Mouse (Mus musculus) spleen, adult 2 months (tissue): ENCODE results near the gene Bmp5. TPM values are rescaled to one million over a fixed set of nuclear protein-coding genes. Genes with fewer than 3 reads are reported as not detected.

Source experiments
- DNase-seq, 2 experiments: peaks; one replicate each; pipeline versions ENCODE4 v3.0.0 to v3.0.0-alpha.2; 2012 to 2021; ENCODE audit warnings: low spot score in 2 of 2, low read depth in 1 of 2
- H3K27ac ChIP-seq: fragments of 200-500 bp; 2 replicates; pipeline ENCODE4 v1.5.1; 2012; ENCODE audit warnings: low read length, inconsistent platforms; ENCODE audit not compliant: insufficient read depth
- H3K27me3 ChIP-seq: fragments of 200-500 bp; 2 replicates; pipeline ENCODE4 v1.6.1; 2012; ENCODE audit warnings: mild to moderate bottlenecking, moderate library complexity, low read length, inconsistent platforms; ENCODE audit not compliant: control insufficient read depth, insufficient read depth
- H3K36me3 ChIP-seq: fragments of 200-500 bp; 2 replicates; pipeline ENCODE4 v1.6.1; 2012; ENCODE audit warnings: mild to moderate bottlenecking, low read length, inconsistent platforms; ENCODE audit not compliant: control insufficient read depth, insufficient read depth
- H3K4me1 ChIP-seq: fragments of 200-500 bp; 2 replicates; pipeline ENCODE4 v1.6.1; 2011; ENCODE audit warnings: inconsistent platforms; ENCODE audit not compliant: control insufficient read depth, insufficient read depth, insufficient read length
- H3K4me3 ChIP-seq: fragments of 200-500 bp; 2 replicates; pipeline ENCODE4 v1.5.1; 2011; ENCODE audit warnings: mild to moderate bottlenecking, inconsistent platforms; ENCODE audit not compliant: insufficient read depth, insufficient read length; ENCODE audit errors: extremely low read depth
- CTCF ChIP-seq: fragments of 200-500 bp; IDR thresholded peaks from 2 replicates; pipeline ENCODE4 v1.5.1; 2011; ENCODE audit warnings: mild to moderate bottlenecking, inconsistent platforms; ENCODE audit not compliant: insufficient read depth, insufficient read length, insufficient replicate concordance; ENCODE audit errors: extremely low read depth
- POLR2A ChIP-seq: fragments of 200-500 bp; IDR thresholded peaks from 2 replicates; pipeline ENCODE4 v1.6.1; 2011; ENCODE audit warnings: low read depth, low read length, inconsistent platforms
- WGBS: fragments of 180-500 bp; shearing (Covaris S2); methylation state at CpG from one replicate; pipeline ENCODE4 v1.1.7; 2018; 5-methylcytosine and 5-hydroxymethylcytosine counted together
- polyA plus RNA-seq: library from polyadenylated mRNA; depleted of rRNA; stranded (reverse); fragments of >200 nt; gene quantifications from 2 replicates; pipeline ENCODE4 v1.2.3, GENCODE M21; 2012

Gene Bmp5
- polyA plus RNA-seq, 1 experiment = not detected

DNA sequence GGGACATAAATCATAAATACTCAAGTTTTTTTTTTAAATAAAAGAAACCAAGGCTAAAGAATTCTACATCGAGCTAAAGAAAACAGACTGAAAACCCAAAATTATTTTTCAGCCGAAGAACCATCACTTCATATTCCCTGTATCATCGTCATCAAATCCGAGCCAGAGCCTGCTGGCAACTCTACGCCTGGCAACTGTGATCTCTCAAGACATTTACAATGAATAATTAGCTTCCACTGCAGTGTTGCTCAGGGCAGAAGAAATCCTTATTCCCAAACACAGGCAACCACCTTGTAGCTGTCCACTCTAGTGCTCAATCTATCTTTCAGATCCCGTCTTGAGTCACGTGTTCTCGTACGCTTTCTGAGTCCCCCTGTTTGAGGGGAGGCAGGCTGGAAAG is 126.1 kb downstream of the Bmp5 start:
- Histone ChIP-seq H3K27ac (no peak overlapping the region), H3K4me1 (no peaks in the 10 kb centered on the region), H3K27me3 (no peaks in the 10 kb centered on the region), H3K36me3 (no peaks in the 10 kb centered on the region), H3K4me3 (no peak overlapping the region)
- DNase-seq = no peak
- whole genome bisulfite sequencing = 85% methylated on average over 9 of the region's 9 CpGs
- TF ChIP-seq CTCF = no peak
- no peak for TF ChIP-seq POLR2A

- WGBS = 59% methylated on average over 2 of the region's 2 CpGs
Observed at GRCm38 (mm10) chr9:75905497-75905896, 130.3 kb downstream of the Bmp5 start.

DNA sequence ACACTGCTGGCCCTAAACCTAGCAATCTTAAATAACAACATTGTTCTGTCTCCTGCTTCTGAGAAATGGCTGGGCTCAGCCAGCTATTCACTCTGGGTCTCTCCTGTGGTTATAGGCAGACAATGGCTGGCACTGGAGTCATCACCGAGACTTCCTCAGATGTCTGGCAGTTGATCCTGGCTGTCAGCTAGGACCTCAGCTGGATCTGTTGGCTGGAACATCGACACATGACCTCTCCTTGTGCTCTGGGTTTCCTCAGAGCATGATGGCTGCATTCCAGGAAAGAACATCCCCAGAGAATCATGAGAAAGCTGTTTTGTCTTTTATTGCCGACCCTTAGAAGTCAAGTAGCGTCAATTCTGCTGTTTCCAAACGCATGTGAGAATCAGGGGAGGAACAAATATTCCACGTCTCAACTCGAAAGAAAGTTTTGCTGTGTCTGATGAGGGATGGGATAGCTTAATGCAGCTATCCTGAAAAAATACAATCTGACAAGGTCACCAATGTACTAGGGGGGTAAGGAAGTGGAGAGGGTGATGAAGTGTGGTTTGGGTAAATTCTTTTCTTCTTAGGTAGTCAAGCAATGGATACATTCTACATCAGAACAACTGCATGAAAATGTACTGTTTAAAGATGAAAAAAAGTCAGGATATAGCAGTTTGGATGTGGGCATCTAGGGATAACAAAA is 135.1 kb downstream of the Bmp5 start:
- no peaks in the 10 kb centered on the region for H3K36me3 ChIP-seq
- H3K27me3 ChIP-seq = no peaks in the 10 kb centered on the region
- no peak for TF ChIP-seq POLR2A
- no peak for TF ChIP-seq CTCF
- WGBS = 51% methylated on average over 7 of the region's 7 CpGs
- no peak for DNase-seq
- H3K4me1 ChIP-seq = no peaks in the 10 kb centered on the region
- H3K4me3 ChIP-seq = no peak overlapping the region
- no peak overlapping the region for H3K27ac ChIP-seq

More at GRCm38 (mm10) chr9:75905497-75905896, 130.3 kb downstream of the Bmp5 start:
- Histone ChIP-seq H3K4me3 (no peak overlapping the region), H3K27ac (no peak overlapping the region), H3K36me3 (no peaks in the 10 kb centered on the region), H3K4me1 (no peaks in the 10 kb centered on the region), H3K27me3 (no peaks in the 10 kb centered on the region)
- no peak for DNase-seq
- no peak for TF ChIP-seq POLR2A
- no peak for TF ChIP-seq CTCF

GRCm38 (mm10) chr9:75911542-75911941 is 136.4 kb downstream of the Bmp5 start:
- no peak for DNase-seq
- no peak overlapping the region for H3K4me3 ChIP-seq

DNA sequence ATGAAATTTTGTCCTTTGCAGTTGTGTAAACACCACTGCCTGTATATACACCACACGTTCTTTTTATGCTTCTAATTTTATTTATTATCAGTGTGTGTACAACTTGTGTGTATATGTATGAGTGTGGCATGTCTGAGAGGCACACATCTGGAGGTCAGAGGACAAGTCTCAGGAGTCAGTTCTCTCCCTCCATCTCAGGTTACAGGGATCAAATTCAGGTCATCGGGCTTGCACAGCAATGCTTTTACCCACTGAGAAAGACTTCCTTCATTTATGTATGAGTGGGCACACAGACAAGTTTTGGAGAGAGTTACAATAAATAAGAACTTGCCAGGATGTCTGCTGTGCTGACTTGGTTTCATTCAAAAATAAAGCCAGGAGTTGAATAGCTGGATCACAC is 140.9 kb downstream of the Bmp5 start:
- Histone ChIP-seq H3K4me1 (no peaks in the 10 kb centered on the region), H3K36me3 (no peaks in the 10 kb centered on the region), H3K4me3 (no peak overlapping the region), H3K27ac (no peak overlapping the region), H3K27me3 (no peaks in the 10 kb centered on the region)
- TF ChIP-seq POLR2A (no peak), CTCF (no peak)
- DNase-seq = no peak
- whole genome bisulfite sequencing = 63% methylated on average over 2 of the region's 2 CpGs

More at GRCm38 (mm10) chr9:75911542-75911941, 136.4 kb downstream of the Bmp5 start:
- WGBS = 87% methylated on average over 7 of the region's 7 CpGs
- TF ChIP-seq POLR2A (no peak), CTCF (no peak)
- H3K36me3 ChIP-seq = no peaks in the 10 kb centered on the region
- no peaks in the 10 kb centered on the region for H3K4me1 ChIP-seq
- H3K27me3 ChIP-seq = no peaks in the 10 kb centered on the region
- H3K27ac ChIP-seq = no peak overlapping the region

DNA sequence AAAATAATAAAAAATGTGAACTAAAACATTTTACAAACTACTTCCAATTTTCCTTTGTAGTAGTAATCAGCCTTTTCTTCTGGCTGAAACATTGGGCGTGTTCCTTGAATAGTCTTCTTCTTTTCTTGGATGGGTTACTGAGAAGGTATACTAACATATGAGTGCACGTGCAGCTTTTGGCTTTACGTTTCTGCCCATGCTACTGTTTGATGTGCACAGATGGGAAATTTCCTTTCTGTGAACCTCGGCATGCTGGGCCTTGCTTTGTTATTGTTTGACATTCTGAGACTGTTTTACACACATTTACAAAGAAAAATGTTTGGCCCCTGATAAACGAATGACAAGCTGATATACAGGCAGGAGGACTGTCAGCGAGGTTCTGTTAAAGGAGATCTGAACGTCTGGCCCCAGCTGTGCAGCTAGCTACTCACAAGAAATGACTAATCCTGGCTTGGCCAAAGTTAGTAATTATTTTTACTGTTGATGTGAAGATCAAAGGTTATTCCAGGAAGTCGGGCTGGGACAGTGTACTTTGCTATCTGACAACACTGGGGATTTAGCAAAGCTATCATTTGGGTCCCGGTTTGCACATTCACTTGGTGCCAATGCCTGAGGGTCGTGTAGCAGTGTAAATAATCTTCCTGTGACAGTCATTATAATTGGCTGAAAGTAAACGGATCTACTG is 152.2 kb downstream of the Bmp5 start:
- no peaks in the 10 kb centered on the region for H3K27me3 ChIP-seq
- no peaks in the 10 kb centered on the region for H3K36me3 ChIP-seq
- WGBS = 62% methylated on average over 11 of the region's 11 CpGs
- no peak for DNase-seq
- no peaks in the 10 kb centered on the region for H3K4me1 ChIP-seq
- H3K4me3 ChIP-seq = no peak overlapping the region
- no peak overlapping the region for H3K27ac ChIP-seq
- no peak for TF ChIP-seq CTCF

DNA sequence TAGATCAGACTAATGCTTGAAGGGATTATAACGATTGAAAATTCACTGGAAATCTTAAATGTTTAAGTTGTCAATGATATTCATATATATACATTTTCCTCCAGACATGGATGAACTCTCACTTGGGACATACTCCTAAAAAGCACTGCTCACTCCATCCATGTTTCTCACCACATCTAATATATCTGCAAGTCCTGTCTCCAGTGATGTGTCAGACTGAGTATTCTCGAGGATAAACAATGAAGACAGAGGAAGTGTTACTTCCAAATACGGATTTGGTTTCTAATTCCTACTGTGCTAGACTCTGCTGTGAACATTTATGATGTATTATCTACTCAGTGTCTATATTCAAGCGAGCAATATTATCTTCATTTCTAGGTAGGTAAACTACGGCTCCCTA is 152.9 kb downstream of the Bmp5 start:
- H3K4me1 ChIP-seq = no peaks in the 10 kb centered on the region
- TF ChIP-seq POLR2A = no peak
- no peak for TF ChIP-seq CTCF

More for the DNA sequence above, 152.9 kb downstream of the Bmp5 start:
- Histone ChIP-seq H3K36me3 (no peaks in the 10 kb centered on the region), H3K4me3 (no peak overlapping the region), H3K27ac (no peak overlapping the region), H3K27me3 (no peaks in the 10 kb centered on the region)
- WGBS = 75% methylated on average over 5 of the region's 5 CpGs
- no peak for DNase-seq
